Mouse (Mus musculus) heart, adult 18-20 months (tissue): ENCODE measurements around the gene Gpr179. TPM values are rescaled to one million over a fixed set of nuclear protein-coding genes. Genes with fewer than 3 reads are reported as not detected.
"Not testable (repeated sequence)": the region's sequence is repeated elsewhere in the genome, so short reads cannot be mapped to it uniquely, and the experiment has no call there.

Experiments
- DNase-seq, 2 experiments: peaks; one replicate each; pipeline ENCODE4 v3.0.0; 2021 to 2022; ENCODE audit warnings: mixed read lengths in 1 of 2
- total RNA-seq, 2 experiments: library from RNA; stranded (reverse); gene quantifications; 2 replicates each; pipeline ENCODE4 v1.2.3; 2021

Gene Gpr179
- total RNA-seq, 2 experiments from 2014 or later, result not detected

DNA sequence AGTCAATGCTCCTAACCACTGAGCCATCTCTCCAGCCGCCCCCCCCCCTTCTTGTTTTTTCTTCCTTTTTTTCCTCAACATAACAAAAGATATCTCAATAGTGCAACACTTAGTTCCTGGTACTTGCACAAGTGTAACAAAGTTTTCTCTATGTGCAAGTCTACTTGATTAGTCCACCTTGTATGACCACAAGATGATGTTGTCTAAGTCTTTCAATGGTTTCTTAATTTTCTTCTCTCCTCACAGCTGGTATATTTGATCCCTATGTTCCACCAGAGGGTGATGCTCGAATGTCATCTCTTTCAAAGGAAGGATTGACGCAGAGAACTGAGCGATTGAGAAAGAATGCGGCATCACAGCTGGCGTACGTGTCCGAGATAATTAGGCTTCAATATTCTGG is 30.7 kb downstream of the Gpr179 start:
- DNase-seq, result no peak

DNA sequence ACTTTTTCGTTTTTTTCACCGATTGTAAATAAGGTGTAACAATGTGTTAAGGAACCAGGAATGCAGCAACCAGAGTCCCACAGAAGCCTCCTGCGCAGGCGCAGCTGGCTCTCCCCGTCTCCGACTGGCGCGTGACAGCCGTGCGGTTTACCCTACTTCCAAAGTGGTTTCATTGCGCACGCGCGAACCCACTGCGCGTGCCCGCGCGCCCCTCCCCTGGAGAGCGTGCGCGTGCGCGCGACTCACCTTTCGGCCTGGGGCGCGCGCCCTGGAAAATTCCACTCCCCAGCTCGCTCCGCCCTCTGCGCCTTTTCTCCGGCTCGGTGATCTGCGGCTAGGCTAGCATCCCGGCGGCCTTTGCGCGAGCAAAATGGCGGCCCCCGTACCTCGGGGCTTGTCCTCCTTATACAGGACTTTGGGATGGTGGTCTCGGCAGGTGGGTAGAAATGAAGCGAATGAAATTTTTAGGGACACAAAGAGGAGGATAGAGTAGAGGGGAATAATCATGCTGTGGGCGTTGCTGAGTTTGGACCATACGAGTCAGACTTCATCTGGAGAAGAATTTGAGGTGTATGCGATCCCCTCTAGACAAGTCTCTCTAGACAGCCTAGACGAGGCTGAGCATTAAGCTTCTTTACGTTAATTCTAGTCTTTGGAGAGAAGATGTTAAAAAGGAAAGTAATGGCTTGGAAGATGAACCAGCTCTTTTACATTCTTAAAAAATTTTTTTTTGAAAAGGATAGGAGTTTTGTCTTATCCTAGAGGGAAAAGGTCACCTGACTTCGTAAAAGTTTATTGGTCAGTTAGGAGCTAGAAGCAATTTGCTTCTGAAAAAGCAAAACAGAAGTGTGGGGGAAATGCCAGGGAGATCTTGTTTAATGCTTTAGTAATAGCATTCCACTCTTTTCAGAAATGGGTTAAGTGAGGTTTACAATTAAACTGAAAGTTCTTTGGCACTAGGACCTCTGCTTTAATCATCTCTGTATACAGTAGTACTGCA is 36.1 kb downstream of the Gpr179 start, which contains the start of gene Mrpl45:
Gene Mrpl45 (plus strand): TSS at position 213 of the 1,000 bp plus-strand sequence.
- DNase-seq, result peak; percentile 99

DNA sequence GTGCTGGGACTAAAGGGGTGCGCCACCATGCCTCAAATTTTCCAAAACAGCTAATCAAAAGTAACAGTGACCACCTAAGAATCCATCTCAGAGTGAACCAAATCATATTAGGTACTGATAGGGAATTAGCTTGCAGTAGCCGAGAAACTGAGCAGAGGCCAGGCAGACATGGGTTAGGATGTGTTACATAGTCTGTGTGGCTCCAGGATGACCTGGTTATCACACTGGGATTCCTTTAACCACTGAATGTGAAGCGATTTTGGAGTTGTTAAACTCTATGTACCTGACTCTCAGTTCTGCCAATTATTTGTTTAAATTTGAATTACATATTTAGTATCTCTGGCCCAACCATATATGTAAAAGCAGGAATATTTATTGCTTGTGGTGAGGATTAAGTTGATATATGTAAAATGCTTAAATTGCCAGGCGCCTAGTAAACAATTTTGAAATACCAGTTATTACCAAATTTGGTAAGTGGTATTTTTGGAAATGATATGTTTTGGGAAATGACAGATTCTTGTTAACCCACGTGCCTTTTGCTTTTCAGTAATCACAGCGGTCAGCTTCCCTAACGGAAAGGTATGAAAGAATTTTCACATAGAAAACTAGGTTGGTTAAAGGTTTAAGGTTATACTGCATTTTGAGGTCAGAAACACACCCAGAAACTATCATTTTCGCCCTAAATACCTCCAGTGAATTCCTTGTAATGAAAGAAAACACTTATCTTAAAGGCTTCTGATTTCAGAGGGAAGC is 37.0 kb downstream of the Gpr179 start:
- no peak for DNase-seq

DNA sequence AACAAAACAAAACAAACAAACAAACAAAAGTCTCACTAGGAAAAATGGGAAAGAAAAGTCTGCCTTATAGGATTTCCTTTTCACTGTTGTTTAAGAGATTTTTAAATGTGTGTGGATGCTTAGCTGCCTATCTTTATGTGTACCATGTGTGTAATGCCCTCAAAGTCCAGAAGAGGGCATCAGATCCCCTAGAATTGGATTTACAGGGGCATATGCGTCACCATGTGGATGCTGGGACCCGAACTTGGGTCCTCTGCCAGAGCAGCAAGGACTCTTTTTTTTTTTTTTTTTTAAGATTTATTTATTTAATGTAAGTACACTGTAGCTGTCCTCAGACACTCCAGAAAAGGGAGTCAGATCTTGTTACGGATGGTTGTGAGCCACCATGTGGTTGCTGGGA is 37.8 kb downstream of the Gpr179 start:
- DNase-seq, result no peak

DNA sequence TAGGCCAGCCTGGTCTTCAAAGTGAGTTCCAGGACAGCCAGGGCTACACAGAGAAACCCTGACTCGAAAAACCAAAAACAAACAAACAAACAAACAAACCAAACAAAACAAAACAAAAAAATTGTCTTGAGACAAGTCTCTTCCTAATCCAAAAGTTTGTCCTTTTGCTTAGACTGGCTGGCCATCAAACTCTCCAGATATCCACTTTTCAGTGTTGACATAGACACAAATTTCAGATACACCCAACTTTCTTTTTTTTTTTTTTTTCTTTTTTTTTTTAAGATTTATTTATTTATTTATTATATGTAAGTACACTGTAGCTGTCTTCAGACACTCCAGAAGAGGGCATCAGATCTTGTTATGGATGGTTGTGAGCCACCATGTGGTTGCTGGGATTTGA is 39.0 kb downstream of the Gpr179 start:
- not testable (repeated sequence) for DNase-seq

GRCm38 (mm10) chr11:97310895-97311631 is 40.8 kb downstream of the Gpr179 start:
- DNase-seq, result peak; percentile 65 to 78

- peak; percentile 86 to 89 for DNase-seq
Observed at GRCm38 (mm10) chr11:97309911-97310571, 41.8 kb downstream of the Gpr179 start.

- peak; percentile 90 to 93 for DNase-seq
Observed at GRCm38 (mm10) chr11:97309451-97309836, 42.4 kb downstream of the Gpr179 start.

DNA sequence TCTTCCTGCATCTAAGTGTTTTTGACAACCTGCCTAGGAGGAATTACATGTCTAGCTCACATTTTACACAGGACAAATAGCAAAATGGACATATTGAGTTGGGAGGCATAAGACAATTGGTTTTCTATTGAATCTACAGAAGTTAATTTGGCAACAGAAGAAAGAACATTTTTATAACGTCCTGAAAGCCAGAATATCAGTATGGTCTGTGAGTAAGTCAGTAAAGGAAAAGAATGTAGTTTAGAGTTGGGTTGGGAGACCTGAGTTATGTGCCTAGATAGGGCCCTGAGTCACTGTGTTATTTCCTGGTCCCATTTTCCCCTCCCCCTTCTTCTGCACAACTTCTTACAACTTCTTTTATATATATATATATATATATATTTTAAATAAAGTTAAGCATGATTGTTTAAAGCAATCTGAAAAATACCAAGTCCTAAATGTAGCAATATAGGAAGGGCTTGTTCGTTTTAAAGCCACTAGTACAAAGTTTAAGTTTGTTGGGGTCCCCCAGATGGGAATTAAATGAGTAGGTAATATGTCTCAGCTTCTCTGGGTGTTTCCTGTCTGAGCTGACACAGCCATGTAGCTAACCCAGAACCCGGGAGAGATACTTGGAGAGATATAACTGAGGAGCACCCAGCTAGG is 42.9 kb downstream of the Gpr179 start:
- DNase-seq, result no peak

- DNase-seq, result peak; percentile 52 to 61
Observed at GRCm38 (mm10) chr11:97307294-97308069, 44.4 kb downstream of the Gpr179 start.

DNA sequence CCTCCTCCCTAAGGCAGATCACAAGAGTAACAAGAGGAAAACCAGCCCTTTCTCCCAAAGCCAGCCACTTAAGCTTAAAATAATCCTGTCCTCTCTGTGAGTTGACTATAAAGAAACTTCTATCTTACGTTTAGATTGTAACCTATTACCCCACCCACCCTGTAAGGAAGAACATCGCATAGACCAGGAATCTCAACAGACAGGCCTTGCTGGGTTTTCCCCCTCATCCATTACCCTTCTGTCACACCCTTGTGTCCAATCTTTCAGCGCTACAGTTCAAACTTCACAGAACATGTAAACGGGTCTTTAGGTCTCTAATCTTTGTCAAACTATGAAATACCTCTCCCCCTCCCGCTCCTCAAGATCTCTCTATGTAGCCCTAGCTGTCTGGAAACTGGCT is 47.2 kb downstream of the Gpr179 start:
- DNase-seq, result no peak

GRCm38 (mm10) chr11:97302231-97302781 is 49.6 kb downstream of the Gpr179 start:
- DNase-seq, result peak; percentile 87 to 91

GRCm38 (mm10) chr11:97301406-97301805 is 50.5 kb downstream of the Gpr179 start:
- no peak for DNase-seq

DNA sequence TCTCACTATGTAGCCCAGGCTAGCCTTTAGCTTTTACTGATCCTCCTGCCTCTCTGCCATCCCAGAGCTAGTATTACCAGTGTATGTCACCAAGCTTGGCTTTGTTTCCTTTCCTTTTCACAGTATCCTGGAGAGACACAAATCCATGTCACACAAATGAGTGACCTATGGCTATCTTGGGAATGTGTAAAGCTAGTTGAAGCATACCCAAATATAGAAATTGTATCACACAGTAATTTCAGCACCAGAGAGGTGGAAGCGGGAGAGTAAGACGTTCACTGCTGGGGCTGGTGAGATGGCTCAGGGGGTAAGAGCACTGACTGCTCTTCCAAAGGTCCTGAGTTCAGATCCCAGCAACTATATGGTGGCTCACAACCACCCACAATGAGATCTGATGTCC is 51.9 kb downstream of the Gpr179 start:
- DNase-seq, result no peak

GRCm38 (mm10) chr11:97296542-97296941 is 55.3 kb downstream of the Gpr179 start:
- peak in 1 of 2 experiments; percentile 59 for DNase-seq

- DNase-seq, result no peak
Observed at GRCm38 (mm10) chr11:97292731-97293130, 59.1 kb downstream of the Gpr179 start.

GRCm38 (mm10) chr11:97289276-97290230 is 62.3 kb downstream of the Gpr179 start:
- DNase-seq, result peak; percentile 83

DNA sequence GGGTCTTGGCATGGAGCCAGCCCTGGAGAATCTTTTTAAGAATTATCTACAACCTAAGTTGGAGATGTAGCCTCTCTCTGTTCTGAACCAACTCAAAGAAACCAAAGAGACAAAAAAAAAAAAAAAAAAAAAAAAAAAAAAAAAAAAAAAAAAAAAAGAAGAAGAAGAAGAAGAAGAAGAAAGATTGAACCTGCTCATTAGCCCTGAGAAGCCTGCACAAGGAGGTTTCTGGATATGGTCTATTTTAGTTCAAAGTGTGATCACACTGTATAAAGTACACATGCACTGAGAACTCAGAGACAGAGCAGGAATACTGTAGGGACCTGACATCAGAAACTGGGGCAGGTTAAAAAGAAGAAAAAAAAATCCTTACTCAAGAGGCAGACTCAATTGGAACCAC is 64.2 kb downstream of the Gpr179 start:
- DNase-seq, result no peak

GRCm38 (mm10) chr11:97286973-97287372 is 64.9 kb downstream of the Gpr179 start:
- no peak for DNase-seq
